Mouse (Mus musculus) erythroblast, embryonic 14.5 days (primary cell): ENCODE measurements around the gene Xpc. TPM values are rescaled to one million over a fixed set of nuclear protein-coding genes. Genes with fewer than 3 reads are reported as not detected.

ENCODE experiments used
- H3K27me3 ChIP-seq: 2 replicates; pipeline ENCODE4 v1.6.1; 2012; ENCODE audit warnings: inconsistent platforms; ENCODE audit not compliant: control insufficient read depth
- H3K36me3 ChIP-seq: 2 replicates; pipeline ENCODE4 v1.6.1; 2012; ENCODE audit warnings: mild to moderate bottlenecking, inconsistent platforms; ENCODE audit not compliant: control insufficient read depth
- H3K4me1 ChIP-seq: 2 replicates; pipeline ENCODE4 v1.6.1; 2012; ENCODE audit warnings: inconsistent platforms; ENCODE audit not compliant: control insufficient read depth
- H3K4me3 ChIP-seq: replicated peaks from 2 replicates; pipeline ENCODE3; 2012; ENCODE audit warnings: moderate library complexity, mild to moderate bottlenecking, inconsistent platforms
- H3K9me3 ChIP-seq: 2 replicates; pipeline ENCODE4 v1.6.1; 2012; ENCODE audit warnings: low read length, inconsistent platforms, mixed read lengths; ENCODE audit not compliant: control insufficient read depth
- GATA1 ChIP-seq: IDR thresholded peaks from 2 replicates; pipeline ENCODE4 v1.6.1; 2012; ENCODE audit warnings: low read length, inconsistent platforms, mixed read lengths
- TAL1 ChIP-seq: IDR thresholded peaks from 3 replicates; pipeline ENCODE4 v1.6.1; 2012; ENCODE audit warnings: low read length, inconsistent platforms, mixed read lengths
- polyA plus RNA-seq: library from polyadenylated mRNA; stranded (reverse); fragments of >175 nt; gene quantifications from 2 replicates; pipeline ENCODE4 v1.2.3, GENCODE M21; 2012

Xpc gene
- polyA plus RNA-seq, 1 experiment, result 0.07 TPM

DNA sequence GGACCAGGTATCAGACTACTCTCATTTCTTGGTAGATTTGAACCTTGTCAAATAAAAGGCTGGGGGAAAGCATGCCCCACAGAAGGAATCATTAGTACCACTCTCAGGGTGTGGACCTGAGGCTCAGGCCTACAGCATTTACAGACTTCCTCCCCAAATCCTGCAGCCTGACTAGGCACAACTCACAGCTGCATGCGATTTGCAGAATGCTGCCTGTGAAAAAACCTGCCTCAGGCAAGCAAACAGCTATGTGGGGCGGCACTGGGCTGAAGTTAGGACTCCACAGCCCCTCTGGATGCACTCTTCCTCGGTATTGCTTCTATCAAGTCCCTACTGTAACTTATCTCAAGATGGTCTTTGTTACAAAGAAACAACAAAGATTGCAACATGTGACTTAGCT lies 7.6 kb downstream of the Xpc start:
- no peaks in the 10 kb centered on the region for H3K4me1 ChIP-seq
- no peak overlapping the region for H3K4me3 ChIP-seq
- H3K9me3 ChIP-seq, result no peaks in the 10 kb centered on the region; the same call in 1 of the 2 replicates
- peaks cover 38% of the 10 kb centered on the region for H3K36me3 ChIP-seq
- TF ChIP-seq GATA1, result no peak
- TF ChIP-seq TAL1, result no peak
- H3K27me3 ChIP-seq, result no peaks in the 10 kb centered on the region

- Histone ChIP-seq H3K4me3 (no peak overlapping the region), H3K4me1 (no peaks in the 10 kb centered on the region), H3K9me3 (no peaks in the 10 kb centered on the region; the same call in 1 of the 2 replicates), H3K27me3 (no peaks in the 10 kb centered on the region), H3K36me3 (peaks cover 48% of the 10 kb centered on the region)
- no peak for TF ChIP-seq TAL1
- TF ChIP-seq GATA1, result no peak
These were observed 9.7 kb downstream of the Xpc start for GRCm38 (mm10) chr6:91506036-91506435.

DNA sequence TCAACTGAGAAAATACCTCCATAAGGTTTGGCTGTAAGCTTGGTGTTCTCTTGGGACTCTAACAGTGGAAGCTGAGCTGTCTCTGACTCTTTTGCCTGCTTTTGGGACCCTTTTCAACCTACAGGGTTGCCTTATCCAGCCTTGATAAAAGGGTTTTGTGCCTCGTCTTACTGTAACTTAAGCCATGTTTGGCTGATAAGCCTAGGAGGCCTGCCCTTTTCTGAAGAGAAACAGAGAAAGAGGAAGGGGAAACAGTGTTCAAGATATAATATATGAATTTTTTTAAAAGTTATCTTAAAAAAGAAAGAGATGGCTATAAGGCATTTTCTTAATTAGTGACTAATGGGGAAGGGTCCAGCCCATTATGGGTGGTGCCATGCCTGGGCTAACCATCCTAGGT lies 12.4 kb downstream of the Xpc start:
- Histone ChIP-seq H3K9me3 (no peaks in the 10 kb centered on the region; the same call in 1 of the 2 replicates), H3K27me3 (no peaks in the 10 kb centered on the region), H3K4me1 (no peaks in the 10 kb centered on the region), H3K4me3 (no peak overlapping the region), H3K36me3 (peaks cover 74% of the 10 kb centered on the region)
- TF ChIP-seq TAL1 (no peak), GATA1 (no peak)

GRCm38 (mm10) chr6:91494526-91494925 lies 21.2 kb downstream of the Xpc start:
- H3K27me3 ChIP-seq, result no peaks in the 10 kb centered on the region
- no peak for TF ChIP-seq GATA1
- H3K9me3 ChIP-seq, result no peaks in the 10 kb centered on the region
- no peak overlapping the region for H3K4me3 ChIP-seq
- H3K4me1 ChIP-seq, result no peaks in the 10 kb centered on the region
- peaks cover 56% of the 10 kb centered on the region for H3K36me3 ChIP-seq

- H3K9me3 ChIP-seq, result no peaks in the 10 kb centered on the region
- H3K27me3 ChIP-seq, result no peaks in the 10 kb centered on the region
- no peaks in the 10 kb centered on the region for H3K4me1 ChIP-seq
- H3K36me3 ChIP-seq, result peaks cover 49% of the 10 kb centered on the region
- no peak overlapping the region for H3K4me3 ChIP-seq
- no peak for TF ChIP-seq TAL1
- TF ChIP-seq GATA1, result no peak
These were observed 22.6 kb downstream of the Xpc start for GRCm38 (mm10) chr6:91493053-91493452.

- Histone ChIP-seq H3K27me3 (no peaks in the 10 kb centered on the region), H3K36me3 (peaks cover 59% of the 10 kb centered on the region), H3K9me3 (no peaks in the 10 kb centered on the region), H3K4me1 (no peaks in the 10 kb centered on the region), H3K4me3 (no peak overlapping the region)
- TF ChIP-seq GATA1 (no peak), TAL1 (no peak)
These were observed 24.7 kb downstream of the Xpc start for GRCm38 (mm10) chr6:91491004-91491403.

GRCm38 (mm10) chr6:91489872-91490271 lies 25.8 kb downstream of the Xpc start:
- Histone ChIP-seq H3K9me3 (no peaks in the 10 kb centered on the region), H3K36me3 (peaks cover 65% of the 10 kb centered on the region), H3K4me3 (no peak overlapping the region), H3K4me1 (no peaks in the 10 kb centered on the region), H3K27me3 (no peaks in the 10 kb centered on the region)
- no peak for TF ChIP-seq TAL1
- TF ChIP-seq GATA1, result no peak

DNA sequence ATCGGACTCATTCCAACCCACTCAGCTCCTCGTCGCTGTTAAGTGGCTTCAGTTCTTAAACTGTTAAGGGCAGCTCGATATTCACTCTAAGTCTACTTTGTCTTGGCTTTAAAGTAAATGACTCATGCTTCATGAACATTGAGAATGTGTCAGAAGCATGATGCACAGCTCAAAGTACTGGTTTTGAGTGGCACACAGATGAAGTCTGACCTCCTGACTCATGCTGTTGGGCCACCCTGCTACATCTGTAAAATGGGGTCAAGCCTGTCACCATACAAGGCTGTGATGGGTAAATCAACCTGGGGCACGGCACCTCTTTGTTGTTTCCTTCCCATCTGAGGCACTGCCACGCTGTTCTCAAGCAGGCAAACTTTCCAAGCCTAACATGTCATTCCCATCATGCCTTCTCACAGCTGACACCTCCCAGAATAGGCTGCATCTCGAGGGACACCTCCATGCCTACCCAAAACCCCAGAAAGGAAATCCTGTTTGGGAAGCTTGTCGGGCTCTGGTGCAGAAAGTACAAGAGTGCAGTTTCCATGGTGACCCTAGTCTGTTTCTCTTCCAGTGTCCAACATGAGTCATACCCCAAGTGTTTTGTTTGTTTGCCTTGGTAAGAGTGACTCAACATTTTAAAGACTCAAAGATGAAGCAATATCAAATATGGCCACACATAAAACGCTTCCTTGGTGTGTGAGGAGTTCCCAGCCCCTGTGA lies 27.0 kb downstream of the Xpc start:
- Histone ChIP-seq H3K36me3 (peaks cover 72% of the 10 kb centered on the region), H3K4me1 (no peaks in the 10 kb centered on the region), H3K9me3 (no peaks in the 10 kb centered on the region), H3K4me3 (no peak overlapping the region), H3K27me3 (no peaks in the 10 kb centered on the region)
- TF ChIP-seq TAL1 (no peak), GATA1 (no peak)

DNA sequence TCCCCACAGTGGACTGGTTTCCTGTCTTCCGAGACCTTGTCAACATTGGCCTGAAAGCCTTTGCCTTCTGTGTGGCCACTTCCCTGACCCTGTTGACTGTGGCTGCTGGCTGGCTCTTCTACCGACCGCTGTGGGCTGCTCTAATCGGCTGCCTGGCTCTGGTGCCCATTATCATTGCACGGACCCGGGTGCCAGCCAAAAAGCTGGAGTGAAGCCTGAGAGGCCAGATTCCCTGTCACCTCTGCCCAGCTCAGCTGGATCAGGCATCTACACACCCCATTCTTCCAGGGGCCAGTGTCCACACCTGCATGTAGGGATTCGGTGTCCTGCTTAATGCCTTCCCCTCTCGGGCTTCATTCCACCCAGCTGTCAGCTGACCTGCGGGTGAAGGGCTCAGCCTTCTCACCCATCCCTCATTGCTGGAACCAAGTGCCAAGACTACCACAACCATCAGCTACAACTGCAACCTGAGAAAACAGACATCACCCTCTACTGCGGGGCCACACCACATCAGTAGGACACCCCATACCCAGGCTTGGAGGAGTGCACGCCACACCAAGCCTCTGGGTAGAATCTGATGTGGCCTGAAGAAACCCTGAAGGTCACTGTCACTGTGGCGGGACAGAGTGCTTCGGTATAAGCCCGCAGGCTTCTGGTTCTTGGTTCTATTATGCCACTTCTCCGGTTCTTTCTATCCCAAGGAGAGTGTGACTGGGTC lies 28.8 kb downstream of the Xpc start:
- Histone ChIP-seq H3K4me1 (no peaks in the 10 kb centered on the region), H3K4me3 (no peak overlapping the region), H3K36me3 (peaks cover 80% of the 10 kb centered on the region), H3K27me3 (no peaks in the 10 kb centered on the region), H3K9me3 (no peaks in the 10 kb centered on the region)
- TF ChIP-seq TAL1 (no peak), GATA1 (no peak)

DNA sequence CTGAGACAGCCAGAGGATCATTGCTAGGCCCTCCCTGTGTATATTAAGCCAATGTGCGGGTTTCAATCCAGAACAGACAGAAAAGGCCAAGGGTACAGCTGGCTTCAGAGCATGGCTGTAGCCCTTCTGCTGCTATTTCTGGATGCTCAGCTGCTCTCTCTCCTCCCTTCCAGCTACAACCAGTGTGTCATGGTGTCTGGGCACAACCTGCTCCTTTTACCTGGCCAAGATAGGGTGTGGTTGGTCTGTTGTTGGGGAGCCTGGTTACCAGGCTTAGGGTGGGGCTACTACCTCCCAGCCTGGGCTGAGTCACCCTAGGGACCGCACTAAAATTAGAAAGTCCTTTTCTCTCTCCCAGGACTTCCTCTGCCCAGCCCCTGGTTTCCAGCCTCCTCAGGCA lies 32.3 kb downstream of the Xpc start:
- no peaks in the 10 kb centered on the region for H3K4me1 ChIP-seq
- no peak overlapping the region for H3K4me3 ChIP-seq
- TF ChIP-seq GATA1, result no peak
- no peak for TF ChIP-seq TAL1
- no peaks in the 10 kb centered on the region for H3K27me3 ChIP-seq
- no peaks in the 10 kb centered on the region for H3K9me3 ChIP-seq
- peaks cover 97% of the 10 kb centered on the region for H3K36me3 ChIP-seq
